17 mouse cellular contexts compared by ENCODE assay signal in genomic region chr3:129561011-129561410, GRCm38 (mm10). TPM values are rescaled to one million over a fixed set of nuclear protein-coding genes. Genes with fewer than 3 reads are reported as not detected.
DNase-seq lines count a peak whose midpoint lies in the region; ATAC-seq and TF ChIP-seq lines count a peak whose summit lies in the region.
"Had no signal": no experiment of that assay in that cellular context is flagged by ENCODE, and none has a peak within 500 bp of the region (broad histone marks: within the 10 kb centered on the region; RNA-seq: fewer than 3 reads in every experiment).

No protein-coding gene starts in this region.

- TF ChIP-seq EP300 in liver, postnatal 0 days (IDR thresholded peaks at IDR 0.05; ENCODE audit: low read depth): no peak

- H3K4me2 ChIP-seq in liver, postnatal 0 days (ENCODE audit: low read depth, low read length): no peak overlapping the region
- no peak overlapping the region for H3K4me2 ChIP-seq in liver, embryonic 11.5 days
- H3K4me2 ChIP-seq: hindbrain, embryonic 14.5 days; liver, embryonic 15.5 days; midbrain, embryonic 13.5 days had no signal

- WGBS in liver, postnatal 0 days (ENCODE audit: insufficient replicate concordance): 64% methylated on average over 10 of the region's 10 CpGs
- 82% methylated on average over 10 of the region's 10 CpGs for WGBS in liver, embryonic 11.5 days

- peaks cover 5% of the 10 kb centered on the region; the same call in 1 of the 2 replicates for H3K36me3 ChIP-seq in liver, postnatal 0 days (replicated peaks; ENCODE audit: insufficient read depth, low read length)
- H3K36me3 ChIP-seq in liver, embryonic 11.5 days (ENCODE audit: control insufficient read depth, insufficient read depth, low read length): peaks cover 2% of the 10 kb centered on the region; the same call in 1 of the 2 replicates
- H3K36me3 ChIP-seq: liver, embryonic 15.5 days; midbrain, embryonic 13.5 days had no signal

- peak; percentile 18 to 28 for DNase-seq in cerebellum, postnatal 14 days
- DNase-seq in cerebellum, postnatal 4 days (ENCODE audit: low spot score in 2 of 2): no peak
- DNase-seq in liver, postnatal 0 days: no peak
- DNase-seq in liver, embryonic 11.5 days (ENCODE audit: low spot score): no peak
- DNase-seq in frontal cortex, postnatal 36 days (ENCODE audit: low spot score in 2 of 2): peak; percentile 27 to 58
- peak; percentile 35 for DNase-seq in naive thymus-derived CD4-positive, alpha-beta T cell, adult 2 months (ENCODE audit: low read depth)
- DNase-seq in kidney, postnatal 25 days: no peak
- DNase-seq in lung, postnatal 14 days: no peak
- DNase-seq: gastrocnemius, adult 2 months; heart, adult 2 months; lung, postnatal 36 days had no signal

- peaks cover 26% of the 10 kb centered on the region for H3K4me1 ChIP-seq in liver, postnatal 0 days (ENCODE audit: insufficient read depth)
- peaks cover 10% of the 10 kb centered on the region for H3K4me1 ChIP-seq in liver, embryonic 11.5 days (replicated peaks; ENCODE audit: control insufficient read depth, insufficient read depth, low read length)

- peak overlapping the region; percentile 87 for H3K27ac ChIP-seq in liver, postnatal 0 days (ENCODE audit: low read depth)
- no peak overlapping the region for H3K27ac ChIP-seq in liver, embryonic 11.5 days (ENCODE audit: low read depth, low read length)
- H3K27ac ChIP-seq: gastrocnemius, adult 2 months; heart, adult 2 months; hindbrain, embryonic 14.5 days; kidney, postnatal 0 days; liver, embryonic 15.5 days; midbrain, embryonic 13.5 days had no signal

- no peaks in the 10 kb centered on the region for H3K27me3 ChIP-seq in liver, postnatal 0 days (ENCODE audit: insufficient read depth, low read length)
- no peaks in the 10 kb centered on the region for H3K27me3 ChIP-seq in liver, embryonic 11.5 days (replicated peaks; ENCODE audit: control insufficient read depth, insufficient read depth, low read length)
- H3K27me3 ChIP-seq: liver, embryonic 15.5 days; midbrain, embryonic 13.5 days had no signal

- no peak overlapping the region for H3K9ac ChIP-seq in liver, postnatal 0 days (replicated peaks)
- H3K9ac ChIP-seq in liver, embryonic 11.5 days (ENCODE audit: low read depth, low read length): no peak overlapping the region
- H3K9ac ChIP-seq: hindbrain, embryonic 14.5 days; liver, embryonic 15.5 days; midbrain, embryonic 13.5 days had no signal

- no peak for ATAC-seq in liver, postnatal 0 days
- ATAC-seq in liver, embryonic 11.5 days (replicated peaks; ENCODE audit: low FRiP score): no peak
- ATAC-seq: intestine, embryonic 16.5 days; midbrain, embryonic 13.5 days had no signal

- H3K4me3 ChIP-seq in liver, postnatal 0 days (ENCODE audit: low read depth, low read length): no peak overlapping the region
- no peak overlapping the region for H3K4me3 ChIP-seq in liver, embryonic 11.5 days (ENCODE audit: low read depth, low read length)
- H3K4me3 ChIP-seq: gastrocnemius, adult 2 months; heart, adult 2 months; liver, embryonic 15.5 days; midbrain, embryonic 13.5 days; myocyte had no signal

- H3K9me3 ChIP-seq in liver, postnatal 0 days (ENCODE audit: low read length): no peaks in the 10 kb centered on the region
- H3K9me3 ChIP-seq in liver, embryonic 11.5 days (ENCODE audit: control insufficient read depth, low read length): no peaks in the 10 kb centered on the region
- H3K9me3 ChIP-seq: liver, embryonic 15.5 days; midbrain, embryonic 13.5 days had no signal

- no peak for TF ChIP-seq CTCF in liver, postnatal 0 days (IDR thresholded peaks at IDR 0.05; ENCODE audit: low read depth)

RNA-seq across cellular contexts. Expression of gene Elovl6, which starts 28.9 kb away (rescaled TPM):
- polyA plus RNA-seq in liver, postnatal 0 days (2015; fragmentation: Nextera tagmentation; extraction: Ambion mirVana): 6.6 and 8.0 TPM in 2 replicates
- 26.6 and 28.3 TPM in 2 replicates for polyA plus RNA-seq in liver, embryonic 11.5 days (2014; fragmentation: Nextera tagmentation; extraction: Ambion mirVana)

Comparison
In these comparisons a context has a peak if more than half of its experiments do, and no peak if none do; other contexts are left out.
1. DNase-seq: peak in cerebellum, postnatal 14 days (2 of 2), frontal cortex, postnatal 36 days (2 of 2) and naive thymus-derived CD4-positive, alpha-beta T cell, adult 2 months (single experiment); none in cerebellum, postnatal 4 days (0 of 2), liver, postnatal 0 days (single experiment), liver, embryonic 11.5 days (single experiment), kidney, postnatal 25 days (0 of 2) and lung, postnatal 14 days (single experiment).